8 mouse cellular contexts compared by ENCODE assay signal in the genomic region with DNA sequence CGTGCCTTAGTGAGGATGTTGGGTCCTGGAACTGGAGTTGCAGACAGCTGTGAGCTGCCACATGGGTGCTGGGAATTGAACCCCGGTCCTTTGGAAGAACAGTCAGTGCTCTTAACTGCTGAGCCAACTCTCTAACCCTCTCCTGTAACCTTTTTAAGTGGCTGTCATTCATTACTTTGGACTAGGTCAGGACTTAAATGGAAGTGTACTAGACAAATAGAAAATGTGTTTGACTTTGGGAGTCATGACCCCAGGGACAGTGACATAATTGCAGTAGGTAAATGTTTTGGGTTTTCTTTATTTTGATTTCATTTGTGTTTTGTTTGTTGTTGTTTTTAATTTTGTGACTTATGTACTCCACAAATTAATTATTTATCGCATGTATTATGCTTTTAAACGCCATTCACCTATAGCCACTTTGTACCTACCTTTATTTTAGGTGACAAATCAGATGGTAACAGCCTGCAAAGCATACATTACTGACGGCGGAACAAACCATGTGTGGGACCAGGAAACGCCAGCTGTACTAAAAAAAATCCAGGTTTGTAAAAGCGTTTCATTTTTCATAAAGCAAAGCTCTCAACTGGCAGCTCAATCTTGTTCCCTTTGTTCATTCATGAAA. TPM values are rescaled to one million over a fixed set of nuclear protein-coding genes. Genes with fewer than 3 reads are reported as not detected.
DNase-seq lines count a peak whose midpoint lies in the region; ATAC-seq and TF ChIP-seq lines count a peak whose summit lies in the region.

No protein-coding gene starts in this region.

- peak overlapping the region; percentile 44 for H3K9ac ChIP-seq in lung, embryonic 14.5 days
- 0 out of 2 replicates have a peak overlapping the region, but pooled peaks have one; percentile 15 for H3K9ac ChIP-seq in forebrain, embryonic 16.5 days (replicated peaks; ENCODE audit: low read depth, low read length)
- H3K9ac ChIP-seq in liver, embryonic 11.5 days (ENCODE audit: low read depth, low read length), result peak overlapping the region; percentile 51

- ATAC-seq in lung, embryonic 14.5 days (ENCODE audit: insufficient read depth), result no peak
- ATAC-seq in forebrain, embryonic 16.5 days, result no peak; the same call in 1 of the 2 replicates
- no peak for ATAC-seq in liver, embryonic 11.5 days (replicated peaks; ENCODE audit: low FRiP score)

- no peaks in the 10 kb centered on the region for H3K4me1 ChIP-seq in lung, embryonic 14.5 days (ENCODE audit: insufficient read depth)
- H3K4me1 ChIP-seq in forebrain, embryonic 16.5 days (replicated peaks; ENCODE audit: control insufficient read depth, insufficient read depth, low read length), result no peaks in the 10 kb centered on the region
- H3K4me1 ChIP-seq in liver, embryonic 11.5 days (replicated peaks; ENCODE audit: control insufficient read depth, insufficient read depth, low read length), result no peaks in the 10 kb centered on the region; the same call in 1 of the 2 replicates
- H3K4me1 ChIP-seq in olfactory bulb, adult 2 months (ENCODE audit: control insufficient read depth, insufficient read depth, low read length), result no peaks in the 10 kb centered on the region

- TF ChIP-seq POLR2A in olfactory bulb, adult 2 months (IDR thresholded peaks at IDR 0.05; ENCODE audit: insufficient read depth, low read depth, low read length), result no peak

- no peak for TF ChIP-seq CTCF in lung, embryonic 14.5 days (IDR thresholded peaks at IDR 0.05; ENCODE audit: low read depth)
- TF ChIP-seq CTCF in olfactory bulb, adult 2 months (IDR thresholded peaks at IDR 0.05; ENCODE audit: insufficient read depth, low read depth, low read length), result no peak

- no peaks in the 10 kb centered on the region for H3K9me3 ChIP-seq in lung, embryonic 14.5 days (ENCODE audit: low read depth, low read length)
- no peaks in the 10 kb centered on the region for H3K9me3 ChIP-seq in forebrain, embryonic 16.5 days (ENCODE audit: control insufficient read depth, low read length)
- no peaks in the 10 kb centered on the region for H3K9me3 ChIP-seq in liver, embryonic 11.5 days (ENCODE audit: control insufficient read depth, low read length)

- DNase-seq in lung, embryonic 14.5 days, result peak; percentile 21
- no peak for DNase-seq in lung, postnatal 14 days
- no peak for DNase-seq in liver, embryonic 11.5 days (ENCODE audit: low spot score)
- no peak for DNase-seq in thymus, postnatal 0 days (ENCODE audit: low spot score)
- DNase-seq in gastrocnemius, postnatal 4 days (ENCODE audit: low spot score in 2 of 2), result no peak
- DNase-seq in kidney, postnatal 14 days, result no peak

- WGBS in lung, embryonic 14.5 days, result 37% methylated on average over 8 of the region's 8 CpGs
- 52% methylated on average over 8 of the region's 8 CpGs for WGBS in forebrain, embryonic 16.5 days
- 59% methylated on average over 8 of the region's 8 CpGs for WGBS in liver, embryonic 11.5 days
- 44% methylated on average over 8 of the region's 8 CpGs for WGBS in olfactory bulb, adult 2 months

- H3K27ac ChIP-seq in lung, embryonic 14.5 days (ENCODE audit: low read depth), result peak overlapping the region; percentile 83
- H3K27ac ChIP-seq in forebrain, embryonic 16.5 days (ENCODE audit: low read length), result no peak overlapping the region
- H3K27ac ChIP-seq in liver, embryonic 11.5 days (ENCODE audit: low read depth, low read length), result no peak overlapping the region; the same call in 1 of the 2 replicates
- H3K27ac ChIP-seq in olfactory bulb, adult 2 months (ENCODE audit: insufficient read depth, low read depth, low read length), result no peak overlapping the region

- H3K4me3 ChIP-seq in lung, embryonic 14.5 days (ENCODE audit: low read depth, low read length), result peak overlapping the region; percentile 26
- H3K4me3 ChIP-seq in forebrain, embryonic 16.5 days (replicated peaks; ENCODE audit: low read length), result peak overlapping the region; percentile 33
- H3K4me3 ChIP-seq in liver, embryonic 11.5 days (ENCODE audit: low read depth, low read length), result peak overlapping the region; percentile 37
- peak overlapping the region; percentile 36 for H3K4me3 ChIP-seq in olfactory bulb, adult 2 months (ENCODE audit: insufficient read depth, low read depth, low read length)

- peak overlapping the region; percentile 61 for H3K4me2 ChIP-seq in lung, embryonic 14.5 days
- peak overlapping the region; percentile 52 for H3K4me2 ChIP-seq in forebrain, embryonic 16.5 days (ENCODE audit: low read length)
- H3K4me2 ChIP-seq in liver, embryonic 11.5 days, result peak overlapping the region; percentile 57

- no peaks in the 10 kb centered on the region for H3K36me3 ChIP-seq in lung, embryonic 14.5 days (ENCODE audit: insufficient read depth)
- no peaks in the 10 kb centered on the region for H3K36me3 ChIP-seq in forebrain, embryonic 16.5 days (ENCODE audit: control insufficient read depth, insufficient read depth)
- H3K36me3 ChIP-seq in liver, embryonic 11.5 days (ENCODE audit: control insufficient read depth, insufficient read depth, low read length), result no peaks in the 10 kb centered on the region

- H3K27me3 ChIP-seq in lung, embryonic 14.5 days (ENCODE audit: insufficient read depth, low read length), result no peaks in the 10 kb centered on the region
- no peaks in the 10 kb centered on the region for H3K27me3 ChIP-seq in forebrain, embryonic 16.5 days (replicated peaks; ENCODE audit: control insufficient read depth, insufficient read depth, low read length)
- H3K27me3 ChIP-seq in liver, embryonic 11.5 days (replicated peaks; ENCODE audit: control insufficient read depth, insufficient read depth, low read length), result no peaks in the 10 kb centered on the region

RNA-seq across cellular contexts. Expression of gene Glo1, which starts 31.0 kb away (rescaled TPM):
- polyA plus RNA-seq in lung, embryonic 14.5 days (2014; fragmentation: Nextera tagmentation; extraction: Ambion mirVana), result 234 and 238 TPM in 2 replicates
- polyA plus RNA-seq in forebrain, embryonic 16.5 days (2015; fragmentation: Nextera tagmentation; extraction: Ambion mirVana), result 156 and 176 TPM in 2 replicates
- polyA plus RNA-seq in liver, embryonic 11.5 days (2014; fragmentation: Nextera tagmentation; extraction: Ambion mirVana), result 310 and 314 TPM in 2 replicates
- not detected in 2 replicates for polyA plus RNA-seq in olfactory bulb, adult 2 months (2012; ENCODE audit: insufficient read depth, insufficient read length, low replicate concordance, missing spikeins)
- 200 and 204 TPM in 2 replicates for polyA plus RNA-seq in thymus, postnatal 0 days (2015; fragmentation: Nextera tagmentation; extraction: Ambion mirVana)
- total RNA-seq in gastrocnemius, postnatal 4 days (2021), result 100 to 1,000 TPM; 131 to 136 TPM

RNA-seq across cellular contexts. Expression of gene Dnah8, which starts 33.5 kb away (rescaled TPM):
- 4.4 and 4.7 TPM in 2 replicates for polyA plus RNA-seq in lung, embryonic 14.5 days (2014; fragmentation: Nextera tagmentation; extraction: Ambion mirVana)
- polyA plus RNA-seq in forebrain, embryonic 16.5 days (2015; fragmentation: Nextera tagmentation; extraction: Ambion mirVana), result 1.6 and 2.0 TPM in 2 replicates
- 4.4 and 4.7 TPM in 2 replicates for polyA plus RNA-seq in liver, embryonic 11.5 days (2014; fragmentation: Nextera tagmentation; extraction: Ambion mirVana)
- polyA plus RNA-seq in olfactory bulb, adult 2 months (2012; ENCODE audit: insufficient read depth, insufficient read length, low replicate concordance, missing spikeins), result not detected in 2 replicates
- 12.6 and 14.8 TPM in 2 replicates for polyA plus RNA-seq in thymus, postnatal 0 days (2015; fragmentation: Nextera tagmentation; extraction: Ambion mirVana)
- 1 to 10 TPM; 1.2 TPM for total RNA-seq in gastrocnemius, postnatal 4 days (2021)

Comparison
In these comparisons a context has a peak if more than half of its experiments do, and no peak if none do; other contexts are left out.
1. RNA of gene Glo1, which starts 31.0 kb away (polyA plus RNA-seq): 310 to 314 TPM in liver, embryonic 11.5 days, 234 to 238 TPM in lung, embryonic 14.5 days, 200 to 204 TPM in thymus, postnatal 0 days and 156 to 176 TPM in forebrain, embryonic 16.5 days; not detected in olfactory bulb, adult 2 months; every median in the first group is over 100 times any median in the second.
2. Peak in every context shown above with its lines, with median percentiles within 50 percentile points of each other: H3K4me2 ChIP-seq, H3K4me3 ChIP-seq and H3K9ac ChIP-seq.